Mouse (Mus musculus): ENCODE data around the gene Ptpn6.

Ptpn6 gene

DNA sequence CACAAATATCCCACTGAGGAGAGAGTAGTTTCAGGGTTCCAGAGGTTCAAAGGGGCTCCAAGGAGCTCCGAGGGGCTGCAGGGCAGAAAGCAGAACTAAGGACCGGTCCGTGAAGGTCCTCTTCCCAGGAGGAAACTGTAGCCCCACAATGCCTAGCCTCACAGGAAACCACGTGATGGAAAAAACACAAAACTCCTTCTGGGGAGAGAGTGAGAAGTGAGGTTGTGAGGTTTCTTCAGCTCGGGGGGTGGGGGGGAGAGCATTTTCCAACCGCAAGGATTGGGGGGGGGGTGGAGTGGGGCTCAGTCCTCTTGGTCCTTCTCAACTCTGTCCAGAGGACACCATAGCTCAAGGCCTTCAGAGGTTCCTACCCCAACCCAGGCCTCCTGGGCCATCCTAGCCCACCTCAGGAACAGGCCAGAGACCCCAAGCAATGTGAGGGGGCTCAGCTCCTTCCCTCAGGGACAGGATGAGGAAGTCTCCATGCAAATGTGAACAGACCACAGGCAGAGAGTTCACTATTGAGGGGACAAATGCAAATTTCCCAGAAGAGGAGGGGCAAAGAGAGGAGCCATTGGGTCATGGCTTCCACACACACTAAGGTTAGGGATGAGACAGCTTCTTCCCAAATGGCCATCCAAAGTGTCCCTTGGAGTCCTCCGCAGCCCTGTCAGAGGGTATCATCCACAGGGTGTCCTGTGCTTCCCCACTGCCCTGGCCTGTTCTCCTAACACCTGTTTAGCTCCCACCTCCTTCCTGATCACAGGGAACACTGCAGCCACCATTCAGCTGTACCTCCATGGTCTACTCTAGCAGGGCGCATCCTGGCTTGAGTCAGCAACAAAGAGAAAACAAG is 8.4 kb downstream of the Ptpn6 start:
- no peak for DNase-seq (ENCODE audit: low read depth, low spot score)

GRCm38 (mm10) chr6:124728621-124729020 is 9.9 kb downstream of the Ptpn6 start:
- no peak for DNase-seq (ENCODE audit: low read depth, low spot score)

GRCm38 (mm10) chr6:124724472-124724871 is 14.0 kb downstream of the Ptpn6 start:
- no peak for DNase-seq (ENCODE audit: low read depth, low spot score)

DNA sequence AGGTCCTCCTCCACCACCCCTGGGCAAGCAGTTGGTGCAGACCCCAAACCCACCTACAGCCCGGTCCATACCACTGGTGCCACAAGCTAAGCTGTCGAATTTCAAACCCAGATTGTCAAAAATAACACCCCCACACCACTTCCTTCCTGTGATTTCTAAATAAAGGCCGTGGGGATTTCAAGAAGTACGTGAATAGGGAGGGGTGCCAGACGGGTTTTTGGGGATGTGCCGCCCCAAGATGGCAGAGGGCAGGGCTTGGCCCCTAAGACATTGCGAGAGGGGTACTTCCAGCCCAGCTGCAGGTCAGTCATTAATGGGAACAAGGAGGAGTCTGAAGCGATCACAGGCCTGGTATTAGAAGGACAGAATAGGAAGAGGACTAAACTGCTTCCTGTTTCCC is 15.0 kb downstream of the Ptpn6 start:
- no peak for DNase-seq (ENCODE audit: low read depth, low spot score)

DNA sequence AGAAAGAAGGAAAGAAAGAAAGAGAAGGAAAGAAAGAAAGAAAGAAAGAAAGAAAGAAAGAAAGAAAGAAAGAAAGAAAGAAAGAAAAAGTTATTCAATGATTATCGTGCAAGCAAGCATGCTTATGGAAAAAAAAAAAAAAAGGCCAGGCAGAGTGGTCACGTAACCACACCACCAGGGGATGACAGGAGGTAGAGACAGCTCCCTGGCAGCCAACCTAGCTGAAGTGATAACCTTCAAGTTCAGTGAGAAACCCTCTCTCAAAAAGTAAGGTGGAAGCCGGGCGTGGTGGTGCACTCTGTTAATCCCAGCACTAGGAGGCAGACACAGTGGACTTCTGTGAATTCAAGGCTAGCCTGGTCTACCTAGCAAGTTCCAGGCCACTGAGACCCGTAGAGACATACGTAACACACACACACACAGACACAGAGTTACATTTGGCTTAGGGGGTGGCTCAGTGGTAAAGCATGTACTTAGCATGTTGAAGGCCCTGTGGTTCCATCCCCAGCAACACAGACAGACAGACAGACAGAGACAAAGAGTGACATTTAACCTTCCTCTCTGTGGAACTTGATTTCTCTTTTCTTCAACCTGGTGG is 15.5 kb downstream of the Ptpn6 start:
- no peak for DNase-seq (ENCODE audit: low read depth, low spot score)

DNA sequence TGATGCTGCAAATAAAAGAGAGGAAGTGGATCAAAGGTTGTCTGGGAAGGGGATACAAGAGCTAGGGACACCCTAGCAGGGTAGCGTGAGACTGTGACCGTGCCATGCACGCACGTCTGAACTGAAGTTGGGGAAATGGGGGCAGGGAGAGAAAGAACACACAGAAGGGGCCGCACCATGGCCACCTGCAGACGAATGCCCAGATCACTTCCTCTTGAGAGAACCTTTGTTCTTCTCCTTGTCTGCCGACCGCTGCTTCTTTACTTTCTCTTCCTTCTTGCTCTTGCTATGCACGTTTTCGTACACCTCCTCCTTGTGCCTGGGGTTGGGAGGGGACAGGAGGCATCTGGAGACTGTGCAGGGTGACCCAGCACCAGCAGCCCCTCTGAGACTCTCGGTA is 17.6 kb downstream of the Ptpn6 start:
- DNase-seq (ENCODE audit: low read depth, low spot score): no peak

- no peak for DNase-seq (ENCODE audit: low read depth, low spot score)
These were observed 19.0 kb downstream of the Ptpn6 start for GRCm38 (mm10) chr6:124719354-124719978.

GRCm38 (mm10) chr6:124718703-124719102 is 19.8 kb downstream of the Ptpn6 start:
- DNase-seq (ENCODE audit: low read depth, low spot score): no peak

- no peak for DNase-seq (ENCODE audit: low read depth, low spot score)
These were observed 20.5 kb downstream of the Ptpn6 start for GRCm38 (mm10) chr6:124717968-124718367.

DNA sequence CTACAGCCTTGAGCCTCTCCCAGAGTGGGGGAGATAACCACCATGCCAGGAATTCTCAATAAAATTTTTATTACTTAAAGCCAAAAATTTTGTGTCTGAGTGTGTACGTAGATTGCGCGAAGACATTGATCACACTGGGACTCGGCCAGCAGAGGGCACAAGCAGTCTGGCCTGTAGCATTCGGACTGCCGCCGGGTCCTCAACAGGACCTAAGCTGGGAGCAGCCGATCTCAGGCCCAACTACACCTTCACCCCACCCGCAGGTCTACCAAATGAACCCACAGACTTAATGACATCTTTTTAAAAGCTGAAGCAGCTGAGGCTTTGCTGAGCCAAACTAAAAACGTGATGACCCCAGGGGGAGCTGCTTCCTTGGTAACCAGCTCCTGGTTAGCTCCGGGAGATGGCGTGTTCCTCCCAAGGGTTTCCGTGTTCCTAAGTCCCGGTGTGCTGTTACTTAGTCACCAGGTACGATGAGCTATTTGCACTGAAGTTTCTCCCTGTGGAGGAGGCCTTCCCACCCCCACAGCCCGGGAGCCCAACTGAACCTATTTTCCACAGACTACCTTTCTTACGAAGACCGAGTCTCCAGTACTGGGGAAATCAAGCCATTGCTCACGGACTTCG is 21.5 kb downstream of the Ptpn6 start:
- DNase-seq (ENCODE audit: low read depth, low spot score): no peak

DNA sequence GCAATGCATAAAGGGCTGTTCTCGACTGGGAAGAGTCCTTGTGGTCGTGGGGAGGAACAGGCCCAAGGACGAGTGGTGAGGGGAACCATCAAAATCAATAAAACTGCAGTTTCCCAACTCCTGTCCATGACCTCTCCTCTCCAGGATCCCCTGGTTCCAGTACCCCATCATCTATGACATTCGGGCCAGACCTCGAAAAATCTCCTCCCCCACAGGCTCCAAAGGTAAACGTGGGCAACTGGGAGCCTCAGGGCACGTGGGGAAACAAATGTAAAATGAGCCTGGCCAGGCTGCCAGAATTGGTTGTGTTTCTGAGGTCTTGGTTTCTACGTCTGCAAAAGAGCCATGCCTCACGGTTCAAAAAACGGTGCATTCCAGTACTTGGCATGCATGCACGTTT is 25.6 kb downstream of the Ptpn6 start:
- no peak for DNase-seq (ENCODE audit: low read depth, low spot score)

GRCm38 (mm10) chr6:124711824-124712782 is 26.4 kb downstream of the Ptpn6 start, which contains the start of the genes Emg1 and Phb2:
TSS of gene Emg1 (minus strand) at chr6:124712178.
TSS of gene Phb2 (plus strand) at chr6:124712336.
- peak; percentile 98 for DNase-seq (ENCODE audit: low read depth, low spot score)

- DNase-seq (ENCODE audit: low read depth, low spot score): no peak
These were observed 30.1 kb downstream of the Ptpn6 start for GRCm38 (mm10) chr6:124708289-124708889.

DNA sequence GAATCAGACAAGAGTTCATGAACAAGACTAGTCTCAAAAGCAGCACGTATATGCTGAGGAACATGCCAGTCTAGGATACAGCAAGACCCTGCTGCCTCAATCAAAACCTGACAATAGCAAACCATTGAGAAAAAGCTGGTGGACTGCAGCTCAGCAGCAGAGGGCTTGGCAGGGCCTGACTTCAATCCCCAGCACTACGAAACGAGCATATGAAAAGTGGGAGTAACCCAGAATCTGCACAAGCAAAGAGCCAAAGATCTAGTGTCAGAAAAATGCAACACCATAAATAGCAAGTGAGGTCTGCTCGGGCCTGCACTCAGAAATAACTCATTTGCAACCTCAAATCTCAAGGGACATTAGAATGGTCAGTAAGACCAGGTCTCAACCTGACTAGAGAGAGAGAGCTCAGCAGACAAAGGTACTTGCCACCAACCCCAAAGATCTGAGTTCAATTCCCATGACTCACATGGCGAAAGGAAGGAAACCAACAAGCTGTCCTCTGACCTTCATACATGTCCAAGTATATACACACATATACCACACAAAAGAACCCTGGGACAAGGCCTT is 32.4 kb downstream of the Ptpn6 start:
- DNase-seq (ENCODE audit: low read depth, low spot score): no peak

DNA sequence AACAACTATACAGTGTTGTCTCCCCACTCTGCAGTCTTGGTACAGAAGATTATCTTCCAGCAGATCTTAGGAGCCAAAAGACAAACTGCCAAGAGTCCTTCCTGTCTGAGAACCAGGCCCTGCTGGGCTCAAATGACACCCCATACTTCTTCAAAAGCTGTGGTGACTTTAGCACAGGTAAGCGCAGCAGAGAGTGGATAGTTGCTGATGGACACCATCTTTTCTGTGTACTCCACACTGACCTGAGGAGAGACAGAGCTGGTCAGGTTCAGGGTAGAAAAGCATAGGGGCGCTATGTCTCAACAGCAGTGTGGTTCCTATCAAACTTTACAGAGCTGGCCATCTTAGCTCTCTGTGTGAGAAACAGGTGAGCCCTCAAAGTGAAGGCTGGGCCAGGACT is 34.1 kb downstream of the Ptpn6 start:
- no peak for DNase-seq (ENCODE audit: low read depth, low spot score)

GRCm38 (mm10) chr6:124703789-124704188 is 34.7 kb downstream of the Ptpn6 start:
- DNase-seq (ENCODE audit: low read depth, low spot score): no peak

GRCm38 (mm10) chr6:124702784-124703103 is 35.8 kb downstream of the Ptpn6 start:
- peak; percentile 43 for DNase-seq (ENCODE audit: low read depth, low spot score)

DNA sequence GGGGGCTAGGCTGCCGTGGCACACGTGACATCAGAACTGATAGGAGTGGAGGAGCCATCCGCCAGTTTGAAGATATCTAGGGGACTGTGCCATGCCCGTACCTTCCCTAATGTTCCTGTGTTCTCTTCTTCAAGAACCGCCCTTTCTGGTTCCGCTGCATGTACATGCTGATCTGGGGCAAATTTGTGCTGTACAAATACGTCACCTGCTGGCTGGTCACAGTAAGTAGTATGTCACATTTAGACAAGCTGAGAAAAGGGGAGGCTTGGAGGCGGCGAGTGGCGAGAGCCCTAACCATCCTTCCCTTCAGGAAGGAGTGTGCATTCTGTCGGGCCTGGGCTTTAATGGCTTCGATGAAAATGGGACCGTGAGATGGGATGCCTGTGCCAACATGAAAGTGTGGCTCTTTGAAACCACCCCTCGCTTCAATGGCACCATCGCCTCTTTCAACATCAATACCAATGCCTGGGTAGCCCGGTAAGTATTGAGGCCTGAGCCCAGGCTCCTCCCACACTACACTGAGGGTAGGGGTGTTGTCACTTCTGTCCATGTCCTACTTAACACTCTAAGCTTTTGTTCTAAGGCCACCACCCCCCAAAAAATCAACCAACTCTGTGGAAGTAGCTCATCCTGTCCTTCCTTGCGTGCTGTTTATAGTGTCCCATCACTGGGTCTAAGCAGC is 36.3 kb downstream of the Ptpn6 start:
- DNase-seq (ENCODE audit: low read depth, low spot score): no peak

GRCm38 (mm10) chr6:124701338-124701737 is 37.2 kb downstream of the Ptpn6 start:
- no peak for DNase-seq (ENCODE audit: low read depth, low spot score)

Data from retina, postnatal 7 days (tissue).